Mouse (Mus musculus): Measurements from ENCODE around the gene Unc93a2. TPM values are rescaled to one million over a fixed set of nuclear protein-coding genes. Genes with fewer than 3 reads are reported as not detected.
"Not testable (repeated sequence)": the region's sequence is repeated elsewhere in the genome, so short reads cannot be mapped to it uniquely, and the experiment has no call there.

Unc93a2 gene
- polyA plus RNA-seq, 1 experiment from 2014 or later = not detected

GRCm38 (mm10) chr17:7377907-7378306 lies 7.4 kb downstream of the Unc93a2 start:
- 13% methylated on average over 2 of the region's 3 CpGs for WGBS
- not testable (repeated sequence) for H3K4me3 ChIP-seq (replicated peaks; ENCODE audit: low read depth, low read length); ATAC-seq (replicated peaks; ENCODE audit: low FRiP score, low read depth)

DNA sequence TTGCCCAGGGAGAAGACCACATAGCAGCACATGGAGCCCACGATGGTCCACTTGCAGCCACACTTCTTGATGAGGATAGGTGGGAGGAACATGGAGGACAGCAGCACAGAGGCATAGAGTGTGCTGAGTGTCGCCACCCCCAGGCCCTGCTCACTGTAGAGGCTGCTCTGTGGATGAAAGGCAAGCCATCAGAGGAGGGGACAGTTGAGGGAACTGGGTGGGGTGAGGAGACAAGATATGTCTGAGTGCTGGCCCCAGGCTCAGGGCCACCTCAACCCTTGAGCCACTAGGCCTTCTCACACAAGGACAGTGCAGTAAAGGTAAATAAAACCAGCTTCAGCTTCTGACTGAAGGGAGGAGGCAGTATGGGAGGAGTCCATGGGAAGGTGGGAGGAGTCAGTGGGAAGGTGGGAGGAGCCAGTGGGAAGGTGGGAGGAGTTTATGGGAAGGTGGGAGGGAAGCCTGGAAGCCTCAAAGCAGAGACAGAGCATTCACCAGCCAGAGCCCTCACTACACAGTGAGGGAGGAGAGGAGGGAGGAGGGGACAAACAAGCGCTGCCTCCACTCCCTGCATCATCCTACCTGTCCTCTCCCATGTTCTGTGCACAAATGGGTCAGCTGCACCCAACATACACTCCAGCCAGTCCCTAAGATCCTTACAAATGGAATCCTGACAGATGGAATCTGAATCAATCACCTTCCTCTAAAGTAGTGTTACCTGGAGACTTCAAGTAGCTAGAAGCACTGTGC lies 8.1 kb downstream of the Unc93a2 start:
- not testable (repeated sequence) for H3K27me3 ChIP-seq (ENCODE audit: insufficient read depth, low read length); H3K4me3 ChIP-seq (replicated peaks; ENCODE audit: low read depth, low read length); H3K4me1 ChIP-seq (replicated peaks; ENCODE audit: insufficient read depth, low read length); H3K9ac ChIP-seq (ENCODE audit: low read depth, low read length); H3K9me3 ChIP-seq (replicated peaks; ENCODE audit: low read length); H3K4me2 ChIP-seq (ENCODE audit: low read length); DNase-seq (ENCODE audit: low spot score); H3K36me3 ChIP-seq (ENCODE audit: insufficient read depth, low read length); H3K27ac ChIP-seq
- ATAC-seq (replicated peaks; ENCODE audit: low FRiP score, low read depth) = peak; percentile 38; the same call in 1 of the 2 replicates
- WGBS = 83% methylated on average over 1 of the region's 3 CpGs

More at GRCm38 (mm10) chr17:7377907-7378306, 7.4 kb downstream of the Unc93a2 start:
- not testable (repeated sequence) for DNase-seq (ENCODE audit: low spot score); H3K27me3 ChIP-seq (ENCODE audit: insufficient read depth, low read length); H3K9ac ChIP-seq (ENCODE audit: low read depth, low read length); H3K27ac ChIP-seq; H3K36me3 ChIP-seq (ENCODE audit: insufficient read depth, low read length); H3K4me1 ChIP-seq (replicated peaks; ENCODE audit: insufficient read depth, low read length); H3K9me3 ChIP-seq (replicated peaks; ENCODE audit: low read length); H3K4me2 ChIP-seq (ENCODE audit: low read length)

GRCm38 (mm10) chr17:7371879-7372278 lies 13.4 kb downstream of the Unc93a2 start, which contains the start of gene Gm49630:
TSS of gene Gm49630 (minus strand) at chr17:7371979.
- H3K4me3 ChIP-seq (replicated peaks; ENCODE audit: low read depth, low read length); H3K9ac ChIP-seq (ENCODE audit: low read depth, low read length); H3K9me3 ChIP-seq (replicated peaks; ENCODE audit: low read length); H3K27ac ChIP-seq; DNase-seq (ENCODE audit: low spot score); H3K4me2 ChIP-seq (ENCODE audit: low read length); H3K4me1 ChIP-seq (replicated peaks; ENCODE audit: insufficient read depth, low read length); ATAC-seq (replicated peaks; ENCODE audit: low FRiP score, low read depth); H3K27me3 ChIP-seq (ENCODE audit: insufficient read depth, low read length); H3K36me3 ChIP-seq (ENCODE audit: insufficient read depth, low read length): not testable (repeated sequence)
- 85% methylated on average over 2 of the region's 5 CpGs for WGBS

DNA sequence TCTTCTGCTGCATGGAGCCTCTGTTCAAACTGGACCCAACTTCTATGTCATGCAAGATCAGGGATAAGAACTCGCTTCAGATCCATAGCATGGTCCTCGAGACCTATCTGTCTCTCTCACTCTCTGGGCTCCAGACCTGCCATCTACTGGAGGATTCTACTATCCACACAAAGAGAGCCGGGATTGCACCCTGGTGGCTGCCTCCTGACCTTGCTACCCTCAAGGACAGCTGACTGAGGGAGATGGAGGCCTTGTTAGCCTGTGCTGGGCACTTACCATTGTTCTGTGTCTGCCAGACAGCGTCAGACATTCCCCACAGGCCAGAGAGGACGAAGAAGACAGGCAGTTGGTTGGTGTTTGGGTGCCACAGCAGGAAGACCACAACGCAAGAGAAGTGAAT lies 15.9 kb downstream of the Unc93a2 start:
- not testable (repeated sequence) for H3K4me3 ChIP-seq (replicated peaks; ENCODE audit: low read depth, low read length); H3K27me3 ChIP-seq (ENCODE audit: insufficient read depth, low read length); H3K4me1 ChIP-seq (replicated peaks; ENCODE audit: insufficient read depth, low read length); H3K36me3 ChIP-seq (ENCODE audit: insufficient read depth, low read length); DNase-seq (ENCODE audit: low spot score); H3K9me3 ChIP-seq (replicated peaks; ENCODE audit: low read length); ATAC-seq (replicated peaks; ENCODE audit: low FRiP score, low read depth); H3K4me2 ChIP-seq (ENCODE audit: low read length); H3K9ac ChIP-seq (ENCODE audit: low read depth, low read length); H3K27ac ChIP-seq
- WGBS = 68% methylated on average over 5 of the region's 6 CpGs

DNA sequence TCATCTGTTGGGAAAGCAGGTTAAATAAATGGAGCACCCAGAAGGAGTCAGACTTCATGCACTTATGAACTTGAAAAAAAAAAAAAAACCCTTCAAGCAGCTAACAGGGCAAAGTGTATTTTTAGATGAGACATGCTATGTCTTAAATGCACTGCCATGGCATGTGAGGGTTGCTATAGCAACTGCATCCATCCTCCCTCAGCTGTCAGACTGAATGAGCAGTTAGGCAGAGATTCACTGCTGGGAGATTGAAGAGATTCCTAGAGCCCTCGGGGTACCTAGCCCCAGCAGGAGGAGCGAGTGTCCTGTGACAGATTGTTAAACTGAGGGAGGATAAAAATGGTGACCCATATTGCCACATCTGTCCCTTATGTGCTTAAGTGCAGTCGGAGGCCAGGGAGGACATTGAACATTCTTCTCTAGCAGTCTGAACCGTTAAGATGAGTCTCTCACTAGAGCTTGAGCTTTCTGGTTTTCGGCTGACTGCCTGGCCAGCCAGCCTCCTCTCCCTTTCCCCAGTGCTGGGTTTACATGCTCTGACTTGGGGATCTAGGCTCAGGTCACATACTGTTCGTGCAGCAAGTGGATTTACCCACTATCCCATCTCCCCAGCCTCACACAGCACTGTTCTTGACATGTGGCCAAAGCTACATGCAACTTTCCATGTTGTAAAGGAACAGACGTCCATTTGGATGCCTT lies 18.4 kb downstream of the Unc93a2 start:
- H3K36me3 ChIP-seq (ENCODE audit: insufficient read depth, low read length); DNase-seq (ENCODE audit: low spot score); H3K4me1 ChIP-seq (replicated peaks; ENCODE audit: insufficient read depth, low read length); H3K4me2 ChIP-seq (ENCODE audit: low read length); H3K9ac ChIP-seq (ENCODE audit: low read depth, low read length); H3K4me3 ChIP-seq (replicated peaks; ENCODE audit: low read depth, low read length); H3K27me3 ChIP-seq (ENCODE audit: insufficient read depth, low read length); H3K27ac ChIP-seq; ATAC-seq (replicated peaks; ENCODE audit: low FRiP score, low read depth); H3K9me3 ChIP-seq (replicated peaks; ENCODE audit: low read length): not testable (repeated sequence)
- 67% methylated on average over 5 of the region's 7 CpGs for WGBS

- H3K4me1 ChIP-seq (replicated peaks; ENCODE audit: insufficient read depth, low read length); H3K9ac ChIP-seq (ENCODE audit: low read depth, low read length); H3K36me3 ChIP-seq (ENCODE audit: insufficient read depth, low read length); H3K4me2 ChIP-seq (ENCODE audit: low read length); H3K27ac ChIP-seq; DNase-seq (ENCODE audit: low spot score); H3K9me3 ChIP-seq (replicated peaks; ENCODE audit: low read length); ATAC-seq (replicated peaks; ENCODE audit: low FRiP score, low read depth); H3K4me3 ChIP-seq (replicated peaks; ENCODE audit: low read depth, low read length); H3K27me3 ChIP-seq (ENCODE audit: insufficient read depth, low read length): not testable (repeated sequence)
- WGBS = no CpG with 5 or more reads among the region's 1 CpGs
Observed at GRCm38 (mm10) chr17:7366265-7366664, 19.0 kb downstream of the Unc93a2 start.

DNA sequence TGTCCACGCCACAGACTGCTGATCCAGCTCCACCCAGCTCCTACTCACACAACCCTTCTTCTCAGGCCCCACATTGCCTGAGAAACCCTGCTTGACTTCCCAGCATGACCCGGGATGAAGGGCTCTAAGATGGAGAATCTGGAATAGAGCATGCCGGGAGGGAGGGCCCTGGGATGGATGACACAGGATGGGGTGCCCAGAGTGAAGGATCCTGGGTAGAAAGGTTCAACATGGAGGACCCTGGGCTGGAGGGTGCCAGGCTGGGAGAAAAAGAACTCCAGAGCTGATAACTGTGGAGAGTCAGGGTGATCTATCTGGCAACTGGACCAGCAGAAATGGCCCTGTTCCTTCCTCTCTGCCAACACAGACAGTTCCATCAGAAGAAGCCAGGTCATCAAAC lies 19.6 kb downstream of the Unc93a2 start:
- H3K9me3 ChIP-seq (replicated peaks; ENCODE audit: low read length); H3K36me3 ChIP-seq (ENCODE audit: insufficient read depth, low read length); DNase-seq (ENCODE audit: low spot score); H3K27me3 ChIP-seq (ENCODE audit: insufficient read depth, low read length); H3K9ac ChIP-seq (ENCODE audit: low read depth, low read length); H3K4me2 ChIP-seq (ENCODE audit: low read length); H3K4me3 ChIP-seq (replicated peaks; ENCODE audit: low read depth, low read length); H3K27ac ChIP-seq; H3K4me1 ChIP-seq (replicated peaks; ENCODE audit: insufficient read depth, low read length); ATAC-seq (replicated peaks; ENCODE audit: low FRiP score, low read depth): not testable (repeated sequence)
- no CpG with 5 or more reads among the region's 3 CpGs for WGBS

GRCm38 (mm10) chr17:7360749-7361465 lies 24.4 kb downstream of the Unc93a2 start:
- ATAC-seq (replicated peaks; ENCODE audit: low FRiP score, low read depth); H3K27ac ChIP-seq; DNase-seq (ENCODE audit: low spot score); H3K9ac ChIP-seq (ENCODE audit: low read depth, low read length); H3K4me1 ChIP-seq (replicated peaks; ENCODE audit: insufficient read depth, low read length); H3K4me3 ChIP-seq (replicated peaks; ENCODE audit: low read depth, low read length); H3K9me3 ChIP-seq (replicated peaks; ENCODE audit: low read length); H3K36me3 ChIP-seq (ENCODE audit: insufficient read depth, low read length); H3K4me2 ChIP-seq (ENCODE audit: low read length); H3K27me3 ChIP-seq (ENCODE audit: insufficient read depth, low read length): not testable (repeated sequence)
- 85% methylated on average over 9 of the region's 9 CpGs for WGBS

DNA sequence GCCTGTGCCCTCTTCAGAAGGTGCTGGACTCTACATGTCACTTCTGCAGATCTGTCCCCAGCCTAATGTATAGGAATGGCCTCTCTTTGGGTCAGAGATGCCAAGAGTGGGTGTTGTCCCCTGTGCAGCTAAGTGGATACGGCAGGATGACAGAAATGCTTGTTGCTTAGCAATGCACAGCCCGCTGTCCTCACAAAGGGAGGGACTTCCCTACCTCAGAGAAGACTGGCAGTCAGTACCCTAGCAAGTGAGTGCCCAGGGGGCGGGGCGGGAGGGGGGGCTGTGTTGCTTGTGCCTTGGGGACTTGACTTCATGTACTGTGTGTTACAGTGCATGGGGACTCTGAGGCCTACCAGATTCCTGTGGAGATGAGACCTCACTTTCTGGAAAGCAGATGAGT lies 25.5 kb downstream of the Unc93a2 start:
- not testable (repeated sequence) for H3K36me3 ChIP-seq (ENCODE audit: insufficient read depth, low read length); H3K9ac ChIP-seq (ENCODE audit: low read depth, low read length); ATAC-seq (replicated peaks; ENCODE audit: low FRiP score, low read depth); H3K27ac ChIP-seq; H3K4me2 ChIP-seq (ENCODE audit: low read length); H3K27me3 ChIP-seq (ENCODE audit: insufficient read depth, low read length); DNase-seq (ENCODE audit: low spot score); H3K4me3 ChIP-seq (replicated peaks; ENCODE audit: low read depth, low read length); H3K9me3 ChIP-seq (replicated peaks; ENCODE audit: low read length); H3K4me1 ChIP-seq (replicated peaks; ENCODE audit: insufficient read depth, low read length)
- 68% methylated on average over 4 of the region's 4 CpGs for WGBS

Measured in kidney, postnatal 0 days (tissue).